Mouse (Mus musculus): ENCODE results near the gene Mgat4b. TPM values are rescaled to one million over a fixed set of nuclear protein-coding genes. Genes with fewer than 3 reads are reported as not detected.

The Mgat4b gene
- polyA plus RNA-seq, 1 experiment: 123 TPM

GRCm38 (mm10) chr11:50275568-50276151 lies 65.0 kb downstream of the Mgat4b start:
- no peak for DNase-seq (ENCODE audit: low read depth, low spot score)
- 44% methylated on average over 5 of the region's 5 CpGs for WGBS

- no peak for DNase-seq (ENCODE audit: low read depth, low spot score)
These were observed 66.3 kb downstream of the Mgat4b start for GRCm38 (mm10) chr11:50277025-50277424.

GRCm38 (mm10) chr11:50277706-50278105 lies 67.0 kb downstream of the Mgat4b start:
- no peak for DNase-seq (ENCODE audit: low read depth, low spot score)
- 91% methylated on average over 6 of the region's 6 CpGs for WGBS

GRCm38 (mm10) chr11:50279005-50279404 lies 68.3 kb downstream of the Mgat4b start:
- DNase-seq (ENCODE audit: low read depth, low spot score): no peak
- WGBS: 50% methylated on average over 4 of the region's 4 CpGs

- WGBS: 86% methylated on average over 1 of the region's 1 CpGs
- DNase-seq (ENCODE audit: low read depth, low spot score): no peak
These were observed 69.4 kb downstream of the Mgat4b start for GRCm38 (mm10) chr11:50280053-50280452.

Other genes with a start within 250 kb of the Mgat4b start
- gene Rnf130, start 185.5 kb upstream of the Mgat4b start, polyA plus RNA-seq (2012; rRNA removed): 13.0 and 14.9 TPM in 2 replicates
- gene Tbc1d9b, start 79.5 kb upstream of the Mgat4b start, polyA plus RNA-seq (2012; rRNA removed): 28.2 and 35.9 TPM in 2 replicates
- 4.9 and 5.0 TPM in 2 replicates for gene Mrnip, start 36.4 kb upstream of the Mgat4b start, polyA plus RNA-seq (2012; rRNA removed)
- 111 and 113 TPM in 2 replicates for gene Sqstm1, start 63 bp upstream of the Mgat4b start, polyA plus RNA-seq (2012; rRNA removed)
- 25.7 and 36.3 TPM in 2 replicates for gene Ltc4s, start 27.7 kb downstream of the Mgat4b start, polyA plus RNA-seq (2012; rRNA removed)
- 7.1 and 9.3 TPM in 2 replicates for gene Maml1, start 81.4 kb downstream of the Mgat4b start, polyA plus RNA-seq (2012; rRNA removed)
- gene Canx, start 114.8 kb downstream of the Mgat4b start, polyA plus RNA-seq (2012; rRNA removed): 105 and 112 TPM in 2 replicates
- 0.17 and 0.30 TPM in 2 replicates for gene Cby3, start 143.6 kb downstream of the Mgat4b start, polyA plus RNA-seq (2012; rRNA removed)
- gene Hnrnph1, start 166.1 kb downstream of the Mgat4b start, polyA plus RNA-seq (2012; rRNA removed): 43.2 and 51.7 TPM in 2 replicates
- gene Rufy1, start 220.2 kb downstream of the Mgat4b start, polyA plus RNA-seq (2012; rRNA removed): 13.9 and 14.2 TPM in 2 replicates